Mouse (Mus musculus) G1E (cell line): ENCODE results near the gene Med28. TPM values are rescaled to one million over a fixed set of nuclear protein-coding genes. Genes with fewer than 3 reads are reported as not detected.

Experiments used
- ATAC-seq: 2 replicates; pipeline ENCODE4 v1.8.0; 2016; ENCODE audit warnings: mild to moderate bottlenecking; ENCODE audit not compliant: insufficient number of reproducible peaks, poor library complexity, low FRiP score, severe bottlenecking; ENCODE audit errors: extremely low read depth
- DNase-seq: peaks from one replicate; pipeline ENCODE4 v3.0.0; 2012; ENCODE audit warnings: low spot score
- H3K27me3 ChIP-seq: 2 replicates; pipeline ENCODE4 v1.6.1; 2012; ENCODE audit warnings: mild to moderate bottlenecking, low read length, inconsistent platforms; ENCODE audit not compliant: insufficient read depth
- H3K36me3 ChIP-seq: replicated peaks from 2 replicates; pipeline ENCODE3; 2012; ENCODE audit warnings: mild to moderate bottlenecking, inconsistent platforms
- H3K4me1 ChIP-seq: 2 replicates; pipeline ENCODE4 v1.6.1; 2012; ENCODE audit warnings: low read depth, low read length, inconsistent platforms, mixed read lengths; ENCODE audit not compliant: insufficient read depth
- H3K4me3 ChIP-seq: 2 replicates; pipeline ENCODE4 v1.5.1; 2012; ENCODE audit warnings: low read depth, mild to moderate bottlenecking, inconsistent platforms, low read length, moderate library complexity, mixed read lengths
- H3K9me3 ChIP-seq: replicated peaks from 2 replicates; pipeline ENCODE4 v1.6.1; 2012; ENCODE audit warnings: inconsistent platforms
- CTCF ChIP-seq: IDR thresholded peaks from 2 replicates; pipeline ENCODE4 v1.5.1; 2012; ENCODE audit warnings: low read depth, low read length, inconsistent platforms, mixed read lengths
- GATA1 ChIP-seq: IDR thresholded peaks from 2 replicates; pipeline ENCODE4 v1.6.1; 2012; ENCODE audit warnings: borderline replicate concordance, low read length, inconsistent platforms, mixed read lengths
- GATA2 ChIP-seq: IDR thresholded peaks from 2 replicates; pipeline ENCODE4 v1.6.1; 2012; ENCODE audit warnings: low read depth, low read length, inconsistent platforms, borderline replicate concordance
- POLR2AphosphoS5 ChIP-seq: IDR thresholded peaks from 2 replicates; pipeline ENCODE4 v1.6.1; 2012; ENCODE audit warnings: low read depth, low read length, inconsistent platforms; ENCODE audit not compliant: insufficient replicate concordance
- TAL1 ChIP-seq: conservative IDR thresholded peaks from 2 replicates; pipeline ENCODE4 v1.6.1; 2012; ENCODE audit warnings: low read depth, low read length, inconsistent platforms, mixed read lengths
- polyA plus RNA-seq: library from polyadenylated mRNA; stranded (reverse); fragments of >175 nt; gene quantifications from 2 replicates; pipeline ENCODE4 v1.2.3, GENCODE M21; 2012
- total RNA-seq, 2 experiments: library from RNA; stranded (forward) in 1 of 2; stranded (reverse) in 1 of 2; fragments of 200-1000 nt in 1 of 2; fragments of >200 nt in 1 of 2; fragmentation: Nextera tagmentation in 1 of 2; gene quantifications; 2 replicates each; pipeline ENCODE4 v1.2.3; 2014 to 2017

Med28 gene
- total and polyA plus RNA-seq, 3 experiments, result 22.6 to 75.2 (median 49.2) TPM

DNA sequence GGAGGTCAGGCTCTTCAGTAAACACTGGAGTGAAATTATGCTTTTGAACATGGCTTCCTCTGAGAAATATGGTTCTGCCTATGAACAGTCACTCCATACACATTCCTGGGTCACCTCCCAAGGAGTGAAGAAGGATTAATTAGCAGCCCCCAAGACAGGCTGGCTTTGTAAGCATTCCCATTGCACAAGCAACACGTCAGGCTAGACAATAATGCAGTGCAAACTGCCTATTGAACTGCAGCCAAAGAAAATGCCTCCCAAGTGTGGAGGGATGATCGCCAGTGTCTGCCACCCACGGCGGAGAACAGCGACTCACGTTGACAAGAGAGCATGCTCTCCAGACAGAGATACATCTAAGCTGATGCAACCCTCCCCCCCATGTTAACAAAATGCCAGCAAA, 43.7 kb upstream of the Med28 start:
- H3K4me3 ChIP-seq, result no peak overlapping the region
- peaks cover 15% of the 10 kb centered on the region; the same call in 1 of the 2 replicates for H3K27me3 ChIP-seq
- H3K9me3 ChIP-seq, result no peaks in the 10 kb centered on the region
- no peak for DNase-seq
- no peaks in the 10 kb centered on the region for H3K4me1 ChIP-seq
- no peak for ATAC-seq
- TF ChIP-seq GATA1 (no peak), CTCF (no peak), GATA2 (no peak), TAL1 (no peak), POLR2AphosphoS5 (no peak)
- no peaks in the 10 kb centered on the region for H3K36me3 ChIP-seq

DNA sequence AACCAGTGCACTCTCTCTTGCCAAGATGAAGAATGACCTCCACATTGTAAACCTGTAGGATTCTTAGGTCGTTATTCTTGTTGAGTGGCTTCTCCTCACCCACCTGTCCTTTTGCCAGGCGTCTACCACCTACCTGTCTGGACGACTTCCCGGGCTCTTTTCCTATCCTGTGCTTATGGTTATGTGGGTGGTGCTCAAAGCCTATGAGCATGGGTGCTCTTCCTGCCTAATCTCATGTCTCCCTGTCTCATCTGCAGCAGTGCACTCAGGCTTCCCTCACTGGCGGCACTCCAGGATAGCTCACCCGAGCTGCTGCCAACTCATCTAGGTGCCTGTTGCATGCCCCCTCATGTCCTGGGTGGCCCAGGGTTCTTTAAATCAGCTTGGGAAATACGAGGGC, 42.4 kb upstream of the Med28 start:
- Histone ChIP-seq H3K4me3 (no peak overlapping the region), H3K36me3 (no peaks in the 10 kb centered on the region), H3K27me3 (peaks cover 15% of the 10 kb centered on the region), H3K4me1 (no peaks in the 10 kb centered on the region), H3K9me3 (no peaks in the 10 kb centered on the region)
- TF ChIP-seq GATA2 (no peak), CTCF (no peak), GATA1 (no peak), POLR2AphosphoS5 (no peak), TAL1 (no peak)
- ATAC-seq (no peak), DNase-seq (no peak)

DNA sequence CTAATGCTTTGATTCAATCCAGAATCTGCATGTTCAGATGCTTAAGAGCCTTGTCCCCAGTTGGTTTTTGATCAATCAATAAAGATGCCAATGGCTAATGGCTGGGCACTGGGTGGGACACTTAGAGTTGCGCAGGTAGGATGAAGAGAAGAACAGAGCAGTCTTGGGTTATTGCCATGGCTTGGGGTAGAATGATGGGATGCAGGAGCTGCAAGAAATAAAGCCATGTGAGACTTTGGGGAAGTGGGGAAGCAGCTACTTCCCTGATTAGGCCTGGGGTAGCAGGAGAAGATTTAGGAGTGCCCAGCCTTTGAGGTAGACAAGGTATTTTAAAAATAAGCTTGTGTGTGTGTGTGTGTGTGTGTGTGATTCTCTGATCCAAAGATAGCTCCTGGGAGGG, 40.0 kb upstream of the Med28 start:
- no peak for DNase-seq
- Histone ChIP-seq H3K4me1 (no peaks in the 10 kb centered on the region), H3K27me3 (peaks cover 20% of the 10 kb centered on the region), H3K9me3 (no peaks in the 10 kb centered on the region), H3K36me3 (no peaks in the 10 kb centered on the region), H3K4me3 (no peak overlapping the region)
- TF ChIP-seq GATA1, result no peak
- TF ChIP-seq GATA2, result no peak
- TF ChIP-seq CTCF, result no peak
- no peak for TF ChIP-seq TAL1
- TF ChIP-seq POLR2AphosphoS5, result no peak
- no peak for ATAC-seq

DNA sequence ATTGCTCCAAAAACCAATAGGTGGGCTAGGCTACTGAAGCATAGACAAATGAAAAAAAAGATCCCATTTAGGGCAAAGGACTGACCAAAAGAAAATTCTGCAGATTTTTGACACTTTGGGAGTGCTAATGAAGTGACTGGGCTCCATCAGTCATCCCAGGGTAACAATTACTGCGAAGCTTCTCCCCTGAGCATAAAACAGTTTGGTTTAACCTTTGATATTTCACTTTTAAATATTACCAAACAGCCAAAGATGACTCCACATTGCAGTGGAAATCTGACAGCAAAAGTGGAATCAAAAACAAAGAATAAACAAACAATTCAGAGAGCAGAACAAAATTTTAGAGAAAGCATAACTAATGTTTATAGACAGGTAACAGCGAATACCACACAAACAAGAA, 38.9 kb upstream of the Med28 start:
- Histone ChIP-seq H3K4me3 (no peak overlapping the region), H3K9me3 (no peaks in the 10 kb centered on the region), H3K4me1 (no peaks in the 10 kb centered on the region), H3K27me3 (peaks cover 18% of the 10 kb centered on the region), H3K36me3 (no peaks in the 10 kb centered on the region)
- ATAC-seq, result no peak
- no peak for TF ChIP-seq GATA1
- TF ChIP-seq POLR2AphosphoS5, result no peak
- TF ChIP-seq GATA2, result no peak
- no peak for TF ChIP-seq TAL1
- TF ChIP-seq CTCF, result no peak
- DNase-seq, result no peak

DNA sequence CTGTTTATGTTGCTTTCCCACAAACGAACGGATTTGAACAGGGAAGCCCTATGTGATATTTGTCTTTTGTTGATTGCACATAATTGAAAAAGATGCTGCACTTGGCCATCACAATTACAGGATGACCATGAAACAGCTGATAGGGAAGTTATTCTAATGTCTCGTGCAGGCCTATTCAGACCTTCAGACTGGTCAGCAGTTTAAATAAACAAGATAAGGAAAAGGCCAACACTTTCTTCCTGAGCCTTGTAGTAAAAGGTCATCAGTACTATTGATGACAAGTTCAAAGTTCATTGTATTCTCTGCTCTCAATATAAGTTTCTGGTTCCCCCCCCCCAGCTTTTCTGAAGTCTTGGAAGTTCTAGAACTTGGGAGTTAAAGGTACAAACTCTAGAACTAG, 37.4 kb upstream of the Med28 start:
- Histone ChIP-seq H3K36me3 (no peaks in the 10 kb centered on the region), H3K9me3 (no peaks in the 10 kb centered on the region), H3K4me3 (no peak overlapping the region), H3K27me3 (peaks cover 23% of the 10 kb centered on the region), H3K4me1 (no peaks in the 10 kb centered on the region)
- no peak for ATAC-seq
- DNase-seq, result no peak
- TF ChIP-seq TAL1 (no peak), POLR2AphosphoS5 (no peak), CTCF (no peak), GATA2 (no peak), GATA1 (no peak)

DNA sequence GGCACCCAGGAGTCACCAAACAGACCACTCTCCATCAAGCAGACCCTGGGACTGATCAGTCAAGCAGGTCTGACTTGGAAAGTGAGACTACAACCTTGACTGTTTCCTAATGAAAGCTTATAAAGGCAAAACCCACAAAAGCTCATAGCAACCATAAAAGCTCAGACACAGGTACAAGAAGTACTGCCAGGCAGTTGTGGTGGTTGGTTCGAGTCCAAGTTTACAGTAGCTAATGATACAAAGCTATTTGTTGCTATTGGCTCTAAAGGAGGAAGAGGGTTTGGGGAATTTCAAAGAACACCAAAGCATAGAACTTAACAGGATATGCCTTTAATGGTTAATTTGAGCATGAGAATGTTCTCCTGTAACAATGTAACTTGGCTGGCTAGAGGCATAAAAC, 36.4 kb upstream of the Med28 start:
- H3K4me3 ChIP-seq, result no peak overlapping the region
- H3K27me3 ChIP-seq, result peaks cover 22% of the 10 kb centered on the region; the same call in 1 of the 2 replicates
- no peaks in the 10 kb centered on the region for H3K4me1 ChIP-seq
- no peaks in the 10 kb centered on the region for H3K36me3 ChIP-seq
- DNase-seq (no peak), ATAC-seq (no peak)
- TF ChIP-seq POLR2AphosphoS5 (no peak), TAL1 (no peak), GATA1 (no peak), CTCF (no peak), GATA2 (no peak)
- no peaks in the 10 kb centered on the region for H3K9me3 ChIP-seq

DNA sequence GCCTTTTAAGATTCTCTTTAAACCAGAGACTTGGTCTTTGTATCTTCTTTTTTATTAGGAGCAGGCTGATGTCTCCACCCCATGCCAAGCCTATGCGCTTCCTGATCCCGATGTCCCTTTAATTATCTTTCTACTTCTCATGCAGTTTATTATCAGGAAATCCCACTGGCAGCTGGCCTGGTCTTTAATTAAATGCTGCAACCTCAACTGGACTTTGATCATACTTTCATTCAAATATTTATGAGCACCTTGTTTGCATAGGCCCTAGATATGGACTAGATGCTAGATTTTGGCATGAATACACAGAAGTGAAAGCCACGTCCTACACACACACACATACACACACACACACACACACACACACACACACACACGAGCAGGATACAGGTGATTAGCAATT, 28.3 kb upstream of the Med28 start:
- H3K4me1 ChIP-seq, result peaks cover 35% of the 10 kb centered on the region
- TF ChIP-seq CTCF (no peak), POLR2AphosphoS5 (no peak), GATA1 (no peak), TAL1 (no peak), GATA2 (no peak)
- H3K27me3 ChIP-seq, result peaks cover 20% of the 10 kb centered on the region
- peaks cover 23% of the 10 kb centered on the region for H3K36me3 ChIP-seq
- no peak for ATAC-seq
- no peak overlapping the region for H3K4me3 ChIP-seq
- no peaks in the 10 kb centered on the region for H3K9me3 ChIP-seq
- DNase-seq, result no peak
